Mouse (Mus musculus) cortical plate, adult 2 months (tissue): Measurements from ENCODE around the gene Bbox1.

Source experiments
- CTCF ChIP-seq: fragments of 200-500 bp; IDR thresholded peaks from 2 replicates; pipeline ENCODE4 v1.5.1; 2011; ENCODE audit warnings: mild to moderate bottlenecking, control low read depth, low read length; ENCODE audit not compliant: insufficient read depth; ENCODE audit errors: extremely low read depth
- POLR2A ChIP-seq: fragments of 200-500 bp; IDR thresholded peaks from 2 replicates; pipeline ENCODE4 v1.6.1; 2011; ENCODE audit warnings: mild to moderate bottlenecking, low read length, control low read depth; ENCODE audit not compliant: insufficient read depth; ENCODE audit errors: extremely low read depth

GRCm38 (mm10) chr2:110214278-110214677 lies 100.1 kb downstream of the Bbox1 start:
- no peak for TF ChIP-seq CTCF
- no peak for TF ChIP-seq POLR2A
